Mouse (Mus musculus) forebrain, postnatal 0 days (tissue): Measurements from ENCODE around the gene Adgrl1. TPM values are rescaled to one million over a fixed set of nuclear protein-coding genes. Genes with fewer than 3 reads are reported as not detected.

Source experiments
- ATAC-seq: fragments of 200-750 bp; cut with Nextera tagmentation; 2 replicates; pipeline ENCODE4 v1.8.0; 2017; ENCODE audit warnings: mild to moderate bottlenecking, moderate library complexity
- DNase-seq: peaks from one replicate; pipeline ENCODE4 v3.0.0-alpha.2; 2015
- H3K27ac ChIP-seq: fragments of 300-500 bp; sonication (generic); 2 replicates; pipeline ENCODE4 v1.5.1; 2014; ENCODE audit warnings: low read depth, mild to moderate bottlenecking, antibody characterized with exemption, low read length, moderate library complexity, mixed read lengths
- H3K27me3 ChIP-seq: fragments of 300-500 bp; sonication (generic); 2 replicates; pipeline ENCODE4 v1.6.1; 2014; ENCODE audit warnings: mild to moderate bottlenecking, low read length, mixed read lengths; ENCODE audit not compliant: insufficient read depth
- H3K36me3 ChIP-seq: fragments of 300-500 bp; sonication (generic); 2 replicates; pipeline ENCODE4 v1.6.1; 2014; ENCODE audit warnings: mild to moderate bottlenecking, moderate library complexity; ENCODE audit not compliant: insufficient read depth
- H3K4me1 ChIP-seq: fragments of 300-500 bp; sonication (generic); 2 replicates; pipeline ENCODE4 v1.6.1; 2014; ENCODE audit warnings: antibody characterized with exemption; ENCODE audit not compliant: insufficient read depth
- H3K4me2 ChIP-seq: fragments of 300-500 bp; sonication (generic); 2 replicates; pipeline ENCODE4 v1.6.1; 2014; ENCODE audit warnings: low read depth, mild to moderate bottlenecking, moderate library complexity
- H3K4me3 ChIP-seq: fragments of 300-500 bp; sonication (generic); 2 replicates; pipeline ENCODE4 v1.5.1; 2014; ENCODE audit warnings: low read depth, low read length, mixed read lengths
- H3K9ac ChIP-seq: fragments of 300-500 bp; sonication (generic); 2 replicates; pipeline ENCODE4 v1.6.1; 2014; ENCODE audit warnings: mild to moderate bottlenecking
- H3K9me3 ChIP-seq: fragments of 300-500 bp; sonication (generic); 2 replicates; pipeline ENCODE4 v1.6.1; 2016; ENCODE audit warnings: low read length
- CTCF ChIP-seq: sonication (generic); IDR thresholded peaks from 2 replicates; pipeline ENCODE4 v1.5.1; 2016; ENCODE audit warnings: antibody characterized with exemption, control low read depth, low read depth
- WGBS: fragments of 180-500 bp; shearing (Covaris S2); extraction: QIAGEN DNeasy Blood & Tissue Kit; methylation state at CpG from one replicate; pipeline ENCODE4 v1.1.7; 2014; 5-methylcytosine and 5-hydroxymethylcytosine counted together
- polyA plus RNA-seq: library from polyadenylated mRNA; unstranded; fragments of >200 nt; fragmentation: Nextera tagmentation; extraction: Ambion mirVana; gene quantifications from 2 replicates; pipeline ENCODE4 v1.2.1, GENCODE M21; 2015
- total RNA-seq: library from RNA; depleted of rRNA; stranded (reverse); fragments of >200 nt; gene quantifications from 2 replicates; pipeline ENCODE4 v1.2.3, GENCODE M21; 2014

Adgrl1 gene
- total and polyA plus RNA-seq, 2 experiments from 2014 or later: 56.5 to 259 TPM

DNA sequence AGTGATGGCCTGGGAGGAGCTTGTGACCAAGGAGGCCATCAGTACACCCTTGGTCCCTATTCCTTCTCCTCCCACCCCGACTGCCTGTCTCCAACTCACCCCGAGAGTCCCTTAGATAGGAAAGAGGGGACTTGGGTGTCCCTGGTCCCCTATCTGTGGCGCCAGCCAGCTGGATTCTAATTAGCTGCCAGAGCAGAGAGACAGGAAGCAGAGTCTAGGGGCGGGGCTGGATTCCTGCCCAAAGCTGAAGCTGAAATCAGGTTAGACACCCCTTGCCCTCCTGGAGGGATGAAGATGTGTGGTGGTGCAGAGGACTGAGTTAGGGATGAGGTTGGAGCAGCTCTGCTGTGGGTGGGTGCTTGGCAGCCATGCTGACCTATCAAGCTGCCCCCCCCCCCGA lies 15.0 kb downstream of the Adgrl1 start:
- no peak overlapping the region for H3K4me2 ChIP-seq
- no peaks in the 10 kb centered on the region for H3K27me3 ChIP-seq
- DNase-seq (no peak), ATAC-seq (no peak)
- 37% methylated on average over 5 of the region's 5 CpGs for WGBS
- no peaks in the 10 kb centered on the region for H3K9me3 ChIP-seq
- H3K36me3 ChIP-seq: peaks cover 22% of the 10 kb centered on the region
- H3K4me3 ChIP-seq: no peak overlapping the region
- no peak overlapping the region for H3K27ac ChIP-seq
- TF ChIP-seq CTCF: no peak
- no peak overlapping the region for H3K9ac ChIP-seq
- H3K4me1 ChIP-seq: peaks cover 10% of the 10 kb centered on the region; the same call in 1 of the 2 replicates

DNA sequence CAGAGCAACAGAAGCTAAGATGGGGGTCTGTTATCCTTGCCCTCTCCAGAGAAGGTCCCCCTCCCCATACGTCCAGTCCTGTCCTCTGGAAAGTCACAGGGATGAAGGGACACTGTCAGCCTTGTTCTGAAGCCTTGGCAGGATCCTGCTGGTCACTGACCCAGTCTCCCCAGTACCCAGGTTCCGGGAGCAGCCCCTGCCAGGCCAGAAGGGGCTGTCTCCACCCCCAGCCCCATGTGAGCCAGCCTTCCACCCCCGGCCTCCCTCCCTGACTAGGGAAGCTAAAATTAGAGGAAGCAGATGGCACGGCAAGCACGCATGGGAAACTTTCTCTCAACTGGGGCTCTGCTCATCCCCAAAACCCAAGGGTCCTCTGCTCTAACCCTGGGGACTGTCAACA lies 16.1 kb downstream of the Adgrl1 start:
- Histone ChIP-seq H3K36me3 (peaks cover 32% of the 10 kb centered on the region), H3K9ac (no peak overlapping the region), H3K27ac (peak overlapping the region; percentile 54; the same call in 1 of the 2 replicates), H3K27me3 (no peaks in the 10 kb centered on the region), H3K4me1 (peaks cover 10% of the 10 kb centered on the region; the same call in 1 of the 2 replicates), H3K4me3 (no peak overlapping the region), H3K9me3 (no peaks in the 10 kb centered on the region), H3K4me2 (no peak overlapping the region)
- no peak for DNase-seq
- peak; percentile 50 for ATAC-seq
- 41% methylated on average over 5 of the region's 5 CpGs for WGBS
- no peak for TF ChIP-seq CTCF

DNA sequence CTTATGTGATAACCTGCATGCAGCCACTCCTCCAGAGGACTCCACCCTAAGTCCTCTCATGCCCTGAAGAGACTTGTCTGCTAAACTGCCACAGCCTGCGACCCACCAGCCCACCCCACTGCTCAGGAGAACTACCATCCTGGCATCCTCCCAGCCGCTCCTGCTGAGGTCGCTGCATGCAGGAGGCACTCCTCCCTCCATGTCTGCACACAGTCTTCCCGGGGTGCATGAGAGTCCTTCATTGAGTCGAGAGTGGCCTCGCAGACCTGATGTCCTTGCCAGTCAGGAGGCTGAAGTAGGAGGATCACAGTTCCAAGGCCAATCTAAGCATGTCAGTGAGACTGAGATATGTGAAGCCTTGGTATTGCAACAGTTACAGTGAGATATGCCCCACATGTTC lies 17.7 kb downstream of the Adgrl1 start:
- Histone ChIP-seq H3K9ac (no peak overlapping the region), H3K27me3 (no peaks in the 10 kb centered on the region), H3K4me3 (no peak overlapping the region), H3K27ac (no peak overlapping the region), H3K4me2 (no peak overlapping the region), H3K36me3 (peaks cover 42% of the 10 kb centered on the region), H3K9me3 (no peaks in the 10 kb centered on the region), H3K4me1 (peaks cover 10% of the 10 kb centered on the region; the same call in 1 of the 2 replicates)
- DNase-seq: no peak
- no peak for TF ChIP-seq CTCF
- WGBS: 72% methylated on average over 6 of the region's 6 CpGs
- no peak for ATAC-seq

DNA sequence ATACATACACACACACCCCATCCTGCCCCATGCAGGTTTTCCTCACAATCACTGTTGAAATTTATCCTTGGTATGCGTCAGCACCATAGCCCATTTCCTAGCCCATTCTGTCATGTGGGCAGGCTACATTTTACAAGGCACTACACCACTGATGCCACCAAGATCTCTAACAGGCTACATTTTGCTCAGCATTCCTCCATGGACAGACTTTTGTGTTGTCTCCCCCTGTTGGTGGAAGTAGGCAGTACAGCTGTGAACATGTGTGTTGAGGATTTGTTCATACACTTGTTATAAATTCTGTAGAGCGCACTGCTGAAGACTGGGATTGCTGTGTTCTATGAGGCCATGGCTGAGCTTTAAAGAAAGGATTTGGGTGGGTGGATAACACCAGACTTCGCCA lies 21.7 kb downstream of the Adgrl1 start:
- TF ChIP-seq CTCF: peak; percentile 98
- Histone ChIP-seq H3K9ac (no peak overlapping the region), H3K36me3 (peaks cover 72% of the 10 kb centered on the region)

DNA sequence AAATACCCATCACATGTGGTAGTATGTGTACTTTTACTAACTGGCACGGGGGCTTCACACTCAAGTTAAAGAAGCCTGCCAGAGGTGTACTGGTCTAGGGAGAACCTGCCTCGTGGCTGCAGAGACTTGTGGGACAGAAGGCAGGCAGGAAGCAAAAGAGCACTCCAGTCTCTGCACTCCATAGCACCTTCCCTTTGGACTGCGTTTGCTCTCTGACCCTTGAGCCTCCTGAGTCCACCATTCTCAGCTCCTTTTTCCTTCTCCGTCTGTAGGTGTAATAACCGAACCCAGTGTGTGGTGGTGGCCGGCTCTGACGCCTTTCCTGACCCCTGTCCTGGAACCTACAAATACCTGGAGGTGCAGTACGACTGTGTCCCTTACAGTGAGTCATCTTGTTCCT lies 22.8 kb downstream of the Adgrl1 start:
- Histone ChIP-seq H3K4me1 (no peaks in the 10 kb centered on the region), H3K9ac (no peak overlapping the region), H3K27ac (no peak overlapping the region), H3K4me3 (no peak overlapping the region), H3K9me3 (no peaks in the 10 kb centered on the region), H3K27me3 (no peaks in the 10 kb centered on the region), H3K36me3 (peaks cover 76% of the 10 kb centered on the region), H3K4me2 (no peak overlapping the region)
- no peak for DNase-seq
- WGBS: 94% methylated on average over 8 of the region's 8 CpGs
- ATAC-seq: no peak
- TF ChIP-seq CTCF: no peak

More for the DNA sequence above, 21.7 kb downstream of the Adgrl1 start:
- Histone ChIP-seq H3K9me3 (no peaks in the 10 kb centered on the region), H3K4me3 (no peak overlapping the region), H3K27ac (0 out of 2 replicates have a peak overlapping the region, but pooled peaks have one; percentile 10), H3K4me2 (no peak overlapping the region), H3K27me3 (no peaks in the 10 kb centered on the region), H3K4me1 (no peaks in the 10 kb centered on the region)
- 62% methylated on average over 3 of the region's 3 CpGs for WGBS
- DNase-seq (peak; percentile 93), ATAC-seq (peak; percentile 83)

DNA sequence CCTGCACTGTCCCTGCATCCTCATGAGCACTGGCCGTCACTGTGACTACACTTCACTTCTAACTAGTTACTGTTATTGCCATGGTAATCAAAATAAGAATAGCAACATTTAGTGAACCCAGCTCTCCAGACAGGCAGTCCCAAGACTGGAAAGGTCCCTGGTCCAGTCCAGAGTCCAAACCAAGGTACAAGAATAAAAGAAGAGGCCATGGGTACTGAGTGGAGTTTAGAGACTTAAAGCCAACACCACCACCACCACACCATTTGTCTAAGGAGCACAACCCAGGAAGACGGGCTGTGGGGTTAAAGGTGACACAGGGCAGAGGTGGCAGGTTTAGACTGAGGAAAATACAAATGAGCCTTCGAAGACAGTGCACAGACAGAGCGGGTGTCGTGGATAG lies 24.7 kb downstream of the Adgrl1 start:
- Histone ChIP-seq H3K4me1 (no peaks in the 10 kb centered on the region), H3K9ac (no peak overlapping the region), H3K4me2 (no peak overlapping the region), H3K27ac (no peak overlapping the region), H3K36me3 (peaks cover 85% of the 10 kb centered on the region), H3K9me3 (no peaks in the 10 kb centered on the region), H3K4me3 (no peak overlapping the region), H3K27me3 (no peaks in the 10 kb centered on the region)
- TF ChIP-seq CTCF: no peak
- no peak for DNase-seq
- WGBS: 90% methylated on average over 5 of the region's 5 CpGs
- no peak for ATAC-seq

DNA sequence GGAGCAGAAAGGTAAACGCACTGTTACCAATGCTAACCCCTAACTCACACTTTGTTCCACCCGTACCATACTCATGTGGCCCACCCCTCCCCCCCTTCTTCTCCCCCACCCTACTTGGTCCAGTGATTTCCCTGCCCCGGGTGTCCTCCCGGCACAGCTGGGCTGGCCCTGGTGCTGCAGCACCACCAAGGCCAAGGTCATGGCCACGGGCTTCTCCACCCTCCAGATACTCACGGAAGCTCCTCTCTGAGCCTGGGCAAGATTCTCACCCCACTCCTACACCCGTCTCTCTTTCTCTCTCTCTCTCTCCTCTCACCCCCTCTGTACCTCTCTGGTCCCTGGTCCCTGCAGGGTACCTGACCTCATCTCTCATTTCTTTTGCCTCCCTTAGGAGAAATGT lies 26.4 kb downstream of the Adgrl1 start:
- no peak for TF ChIP-seq CTCF
- peaks cover 87% of the 10 kb centered on the region for H3K36me3 ChIP-seq
- H3K4me1 ChIP-seq: no peaks in the 10 kb centered on the region
- H3K4me3 ChIP-seq: no peak overlapping the region
- no peak overlapping the region for H3K27ac ChIP-seq
- no peak for ATAC-seq
- no peak overlapping the region for H3K9ac ChIP-seq
- H3K9me3 ChIP-seq: no peaks in the 10 kb centered on the region
- H3K27me3 ChIP-seq: no peaks in the 10 kb centered on the region
- H3K4me2 ChIP-seq: no peak overlapping the region
- no peak for DNase-seq
- 84% methylated on average over 7 of the region's 7 CpGs for WGBS
